Mouse (Mus musculus) CH12.LX (cell line): ENCODE measurements around the gene Xylt1. TPM values are rescaled to one million over a fixed set of nuclear protein-coding genes. Genes with fewer than 3 reads are reported as not detected.

Experiments
- DNase-seq: peaks from one replicate; pipeline ENCODE4 v3.0.0-alpha.2; 2013; ENCODE audit errors: extremely low read depth
- H3K27ac ChIP-seq: 2 replicates; pipeline ENCODE4 v1.5.1; 2012; ENCODE audit warnings: low read depth, mild to moderate bottlenecking, control low read depth, moderate library complexity; ENCODE audit not compliant: insufficient read depth
- H3K27me3 ChIP-seq: replicated peaks from 2 replicates; pipeline ENCODE3; 2012; ENCODE audit warnings: inconsistent platforms
- H3K36me3 ChIP-seq, 2 experiments: replicated peaks in 1 of 2; 2 replicates each; pipeline versions ENCODE3 to v1.6.1; 2012; ENCODE audit warnings: inconsistent platforms in 1 of 2, low read length in 1 of 2, mild to moderate bottlenecking in 1 of 2, mixed read lengths in 1 of 2, moderate library complexity in 1 of 2; ENCODE audit not compliant: control insufficient read depth in 1 of 2, insufficient read depth in 1 of 2
- H3K4me1 ChIP-seq, 2 experiments: 2 replicates each; pipeline ENCODE4 v1.6.1; 2012; ENCODE audit warnings: inconsistent platforms in 1 of 2, moderate library complexity in 1 of 2; ENCODE audit not compliant: insufficient read depth in 2 of 2, control insufficient read depth in 1 of 2
- H3K4me2 ChIP-seq: 2 replicates; pipeline ENCODE4 v1.6.1; 2012; ENCODE audit warnings: low read depth, mild to moderate bottlenecking, control low read depth; ENCODE audit not compliant: poor library complexity, insufficient read depth, severe bottlenecking
- H3K4me3 ChIP-seq, 3 experiments: fragments of 150-350 bp in 1 of 3; sonication (generic) in 1 of 3; replicated peaks in 1 of 3; 2 replicates each; pipeline versions ENCODE3 to v1.5.1; 2011 to 2012; ENCODE audit warnings: low read depth in 2 of 3, low read length in 2 of 3, mild to moderate bottlenecking in 2 of 3, moderate library complexity in 2 of 3, control low read depth in 1 of 3, improper control_type of control experiment in 1 of 3, inconsistent platforms in 1 of 3, mixed read lengths in 1 of 3; ENCODE audit not compliant: poor library complexity in 1 of 3
- H3K79me2 ChIP-seq: replicated peaks from 2 replicates; pipeline ENCODE4 v1.6.1; 2012; ENCODE audit warnings: mild to moderate bottlenecking, moderate library complexity; ENCODE audit not compliant: control insufficient read depth, poor library complexity, insufficient read depth, severe bottlenecking; ENCODE audit errors: extremely low read depth
- H3K9ac ChIP-seq: 2 replicates; pipeline ENCODE4 v1.6.1; 2012; ENCODE audit warnings: low read depth, mild to moderate bottlenecking, control low read depth, moderate library complexity; ENCODE audit not compliant: insufficient read depth
- H3K9me3 ChIP-seq: replicated peaks from 2 replicates; pipeline ENCODE3; 2012; ENCODE audit warnings: low read length, inconsistent platforms, mixed read lengths
- CHD1 ChIP-seq: IDR thresholded peaks from 2 replicates; pipeline ENCODE4 v1.6.1; 2012; ENCODE audit warnings: low read depth, low read length, improper control_type of control experiment, inconsistent platforms
- CHD2 ChIP-seq: IDR thresholded peaks from 2 replicates; pipeline ENCODE4 v1.6.1; 2011; ENCODE audit warnings: low read length, improper control_type of control experiment
- CTCF ChIP-seq, 2 experiments: IDR thresholded peaks in 1 of 2; conservative IDR thresholded peaks in 1 of 2; 2 replicates each; pipeline ENCODE4 v1.5.1; 2011 to 2012; ENCODE audit warnings: low read depth in 2 of 2, low read length in 2 of 2, improper control_type of control experiment in 1 of 2, inconsistent platforms in 1 of 2, mild to moderate bottlenecking in 1 of 2, moderate library complexity in 1 of 2
- ELF1 ChIP-seq: IDR thresholded peaks from 2 replicates; pipeline ENCODE4 v1.6.1; 2014; ENCODE audit warnings: low read depth, mild to moderate bottlenecking, inconsistent platforms, low read length, improper control_type of control experiment
- ETS1 ChIP-seq: conservative IDR thresholded peaks from 2 replicates; pipeline ENCODE4 v1.6.1; 2012; ENCODE audit warnings: low read depth, mild to moderate bottlenecking, inconsistent platforms, low read length, improper control_type of control experiment, moderate library complexity
- GABPA ChIP-seq: IDR thresholded peaks from 2 replicates; pipeline ENCODE4 v1.6.1; 2012; ENCODE audit warnings: low read depth, low read length, improper control_type of control experiment, inconsistent platforms; ENCODE audit not compliant: insufficient replicate concordance
- IRF4 ChIP-seq: IDR thresholded peaks from 2 replicates; pipeline ENCODE4 v1.6.1; 2014; ENCODE audit warnings: low read depth, mild to moderate bottlenecking, inconsistent platforms, low read length, improper control_type of control experiment
- JUND ChIP-seq: conservative IDR thresholded peaks from 2 replicates; pipeline ENCODE4 v1.6.1; 2011; ENCODE audit warnings: low read depth, low read length, improper control_type of control experiment
- KAT2A ChIP-seq: IDR thresholded peaks from 2 replicates; pipeline ENCODE4 v1.6.1; 2012; ENCODE audit warnings: low read length, improper control_type of control experiment, inconsistent platforms; ENCODE audit not compliant: insufficient replicate concordance
- MAZ ChIP-seq: IDR thresholded peaks from 2 replicates; pipeline ENCODE4 v1.6.1; 2012; ENCODE audit warnings: low read depth, mild to moderate bottlenecking, inconsistent platforms, low read length, improper control_type of control experiment, moderate library complexity
- MEF2A ChIP-seq: IDR thresholded peaks from 2 replicates; pipeline ENCODE4 v1.6.1; 2014; ENCODE audit warnings: low read depth, mild to moderate bottlenecking, inconsistent platforms, low read length, improper control_type of control experiment, borderline replicate concordance
- MXI1 ChIP-seq: IDR thresholded peaks from 2 replicates; pipeline ENCODE4 v1.6.1; 2011; ENCODE audit warnings: mild to moderate bottlenecking, low read depth, low read length, improper control_type of control experiment
- NRF1 ChIP-seq: IDR thresholded peaks from 2 replicates; pipeline ENCODE4 v1.6.1; 2014; ENCODE audit warnings: low read depth, mild to moderate bottlenecking, inconsistent platforms, low read length, improper control_type of control experiment, moderate library complexity
- PAX5 ChIP-seq: IDR thresholded peaks from 2 replicates; pipeline ENCODE4 v1.6.1; 2012; ENCODE audit warnings: low read length, inconsistent platforms, mixed read lengths
- POLR2A ChIP-seq: IDR thresholded peaks from 2 replicates; pipeline ENCODE4 v1.6.1; 2011; ENCODE audit warnings: low read depth, mild to moderate bottlenecking, improper control_type of control experiment, low read length
- POLR2AphosphoS2 ChIP-seq: IDR thresholded peaks from 2 replicates; pipeline ENCODE4 v1.6.1; 2011; ENCODE audit warnings: low read depth, low read length, improper control_type of control experiment
- RAD21 ChIP-seq: IDR thresholded peaks from 2 replicates; pipeline ENCODE4 v1.6.1; 2011; ENCODE audit warnings: low read depth, mild to moderate bottlenecking, low read length, improper control_type of control experiment, moderate library complexity
- RCOR1 ChIP-seq: conservative IDR thresholded peaks from 2 replicates; pipeline ENCODE4 v1.6.1; 2012; ENCODE audit warnings: low read depth, mild to moderate bottlenecking, inconsistent platforms, low read length, improper control_type of control experiment
- SMC3 ChIP-seq: IDR thresholded peaks from 2 replicates; pipeline ENCODE4 v1.6.1; 2011; ENCODE audit warnings: low read depth, low read length, improper control_type of control experiment
- TBP ChIP-seq: conservative IDR thresholded peaks from 2 replicates; pipeline ENCODE4 v1.6.1; 2011; ENCODE audit warnings: low read depth, low read length, improper control_type of control experiment
- UBTF ChIP-seq: IDR thresholded peaks from 2 replicates; pipeline ENCODE4 v1.6.1; 2012; ENCODE audit warnings: low read depth, mild to moderate bottlenecking, inconsistent platforms, low read length, improper control_type of control experiment, moderate library complexity
- USF1 ChIP-seq: IDR thresholded peaks from 2 replicates; pipeline ENCODE4 v1.6.1; 2014; ENCODE audit warnings: low read depth, mild to moderate bottlenecking, inconsistent platforms, low read length, improper control_type of control experiment
- ZC3H11A ChIP-seq: IDR thresholded peaks from 2 replicates; pipeline ENCODE4 v1.6.1; 2012; ENCODE audit warnings: low read depth, mild to moderate bottlenecking, inconsistent platforms, low read length, improper control_type of control experiment
- ZKSCAN1 ChIP-seq: IDR thresholded peaks from 2 replicates; pipeline ENCODE4 v1.6.1; 2012; ENCODE audit warnings: low read depth, inconsistent platforms, low read length, improper control_type of control experiment, borderline replicate concordance
- ZMIZ1 ChIP-seq: IDR thresholded peaks from 2 replicates; pipeline ENCODE4 v1.6.1; 2012; ENCODE audit warnings: low read depth, mild to moderate bottlenecking, inconsistent platforms, low read length, improper control_type of control experiment
- ZNF384 ChIP-seq: IDR thresholded peaks from 2 replicates; pipeline ENCODE4 v1.6.1; 2012; ENCODE audit warnings: low read depth, low read length, improper control_type of control experiment, inconsistent platforms
- dilution Hi-C: fragments of 300-500 bp; cut with MboI; formaldehyde crosslinking; loops from 2 replicates; pipeline ENCODE4 v1.14.3; 2020; ENCODE audit warnings: low sequenced_read_pairs; ENCODE audit not compliant: extremely low pct_unique_long_range_greater_than_20kb, extremely low pct_ligation_motif_present
- in situ Hi-C: fragments of 300-500 bp; cut with MboI; formaldehyde crosslinking; loops from 3 replicates; pipeline ENCODE4 v1.14.3; 2019; ENCODE audit warnings: low sequenced_read_pairs, low pct_ligation_motif_present, low pct_unique_long_range_greater_than_20kb, mixed read lengths
- polyA plus RNA-seq: library from polyadenylated mRNA; unstranded; fragments of >175 nt; gene quantifications from 2 replicates; pipeline ENCODE4 v1.2.1, GENCODE M21; 2012; ENCODE audit warnings: low read depth; ENCODE audit not compliant: insufficient read length
- total RNA-seq, 2 experiments: library from RNA; depleted of rRNA; stranded (reverse); fragments of 300-350 nt in 1 of 2; fragments of >200 nt in 1 of 2; gene quantifications; 2 replicates each; pipeline ENCODE4 v1.2.3; 2012 to 2014

Xylt1 gene
- total and polyA plus RNA-seq, 3 experiments: 0.38 to 0.84 (median 0.38) TPM

DNA sequence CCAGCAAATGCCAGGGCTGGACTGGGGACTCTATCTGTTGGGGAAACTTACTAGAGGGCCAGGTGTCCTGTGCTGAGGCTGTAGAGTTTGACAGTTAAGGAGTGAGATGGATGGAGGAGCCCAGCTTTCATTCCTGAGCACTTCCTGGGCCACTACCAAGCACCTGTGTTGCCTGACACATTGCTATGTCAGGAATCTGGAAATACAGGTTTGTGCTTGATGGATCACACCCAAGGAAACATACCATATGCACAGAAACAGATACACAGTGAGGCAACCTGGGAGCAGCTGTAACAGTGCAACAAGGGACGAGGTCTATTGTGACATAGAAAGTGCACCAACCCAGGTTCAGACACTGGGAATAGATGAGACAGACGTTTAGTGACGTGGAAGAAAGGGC lies 125.0 kb downstream of the Xylt1 start:
- no peaks in the 10 kb centered on the region for H3K36me3 ChIP-seq
- H3K4me1 ChIP-seq: no peaks in the 10 kb centered on the region
- dilution Hi-C loops: no loop called here
- TF ChIP-seq RCOR1 (no peak), JUND (no peak), MAZ (no peak), SMC3 (no peak), ETS1 (no peak), ELF1 (no peak), KAT2A (no peak), ZKSCAN1 (no peak), CHD2 (no peak), MXI1 (no peak), IRF4 (no peak), USF1 (no peak), ZNF384 (no peak), GABPA (no peak)
- H3K9ac ChIP-seq: no peak overlapping the region
- H3K4me3 ChIP-seq: no peak overlapping the region
- in situ Hi-C loops: no loop called here
- peaks cover 3% of the 10 kb centered on the region for H3K9me3 ChIP-seq
- no peak overlapping the region for H3K4me2 ChIP-seq
- no peaks in the 10 kb centered on the region for H3K79me2 ChIP-seq
- H3K27ac ChIP-seq: no peak overlapping the region
- H3K27me3 ChIP-seq: no peaks in the 10 kb centered on the region
- DNase-seq: no peak

DNA sequence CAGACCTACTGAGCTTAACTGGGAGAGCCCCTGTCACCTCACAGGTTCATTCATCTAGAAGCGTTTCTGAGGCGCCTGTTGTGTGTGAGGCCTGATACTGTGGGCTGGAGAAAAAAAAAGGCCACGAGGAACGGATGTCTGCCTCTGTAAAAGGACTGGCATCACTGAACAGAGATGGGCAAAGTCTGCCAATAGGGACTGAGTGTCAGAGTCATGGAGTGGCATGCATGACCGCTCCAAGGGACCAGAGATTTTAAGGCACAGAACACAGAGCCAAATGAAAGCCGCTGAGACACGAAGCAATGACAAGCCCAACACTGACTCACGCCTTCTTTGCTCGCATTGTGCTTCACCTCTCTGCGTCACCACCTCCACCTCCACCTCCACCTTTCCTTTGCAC lies 126.6 kb downstream of the Xylt1 start:
- no peaks in the 10 kb centered on the region for H3K36me3 ChIP-seq
- H3K4me2 ChIP-seq: no peak overlapping the region
- H3K27me3 ChIP-seq: no peaks in the 10 kb centered on the region
- H3K4me3 ChIP-seq: no peak overlapping the region
- H3K9ac ChIP-seq: no peak overlapping the region
- dilution Hi-C loops: no loop called here
- TF ChIP-seq POLR2A (no peak), SMC3 (no peak), PAX5 (no peak), CHD2 (no peak), MXI1 (no peak), USF1 (no peak), UBTF (no peak), CTCF (conservative IDR thresholded peaks at IDR 0.05 in 1 of 2, IDR thresholded peaks at IDR 0.05 in 1 of 2; ENCODE audit: low read depth in 2 of 2, low read length in 2 of 2) (no peak), TBP (no peak), MEF2A (no peak), RAD21 (no peak), NRF1 (no peak), CHD1 (no peak), ZC3H11A (no peak), ZMIZ1 (no peak), POLR2AphosphoS2 (no peak)
- no peaks in the 10 kb centered on the region for H3K9me3 ChIP-seq
- no peaks in the 10 kb centered on the region for H3K4me1 ChIP-seq
- H3K27ac ChIP-seq: no peak overlapping the region
- in situ Hi-C loops: no loop called here
- no peaks in the 10 kb centered on the region for H3K79me2 ChIP-seq
- no peak for DNase-seq
